Mouse (Mus musculus) spleen, postnatal 4 days (tissue): ENCODE data around the gene Olfr393.

ENCODE experiments used
- DNase-seq, 2 experiments: peaks; one replicate each; pipeline ENCODE4 v3.0.0; 2022; ENCODE audit warnings: low spot score in 2 of 2

Gene Olfr393

GRCm38 (mm10) chr11:73851354-73851753, at the start of gene Olfr393:
TSS of gene Olfr393 (minus strand) at chr11:73851454.
- DNase-seq: no peak

GRCm38 (mm10) chr11:73890671-73891070, 39.4 kb upstream of the Olfr393 start, which contains the start of gene Olfr394:
TSS of gene Olfr394 (minus strand) at chr11:73890771.
- DNase-seq: no peak

- no peak for DNase-seq
These were observed 34.3 kb downstream of the Olfr393 start, which contains the start of gene Olfr392 for GRCm38 (mm10) chr11:73816949-73817348. TSS of gene Olfr392 (minus strand) at chr11:73817049.

GRCm38 (mm10) chr11:73802952-73803351, 48.3 kb downstream of the Olfr393 start, which contains the start of gene Olfr391-ps:
TSS of gene Olfr391-ps (minus strand) at chr11:73803052.
- no peak for DNase-seq
